Mouse (Mus musculus) cerebellum, adult 2 months (tissue): ENCODE results near the gene Apob. TPM values are rescaled to one million over a fixed set of nuclear protein-coding genes. Genes with fewer than 3 reads are reported as not detected.

Experiments
- DNase-seq, 2 experiments: peaks; one replicate each; pipeline ENCODE4 v3.0.0; 2021
- H3K27ac ChIP-seq: fragments of 200-500 bp; 2 replicates; pipeline ENCODE4 v1.5.1; 2012; ENCODE audit warnings: low read length, control low read depth, inconsistent platforms; ENCODE audit not compliant: insufficient read depth
- H3K27me3 ChIP-seq: fragments of 200-500 bp; 2 replicates; pipeline ENCODE4 v1.6.1; 2012; ENCODE audit warnings: inconsistent platforms, mild to moderate bottlenecking, low read length, moderate library complexity; ENCODE audit not compliant: control insufficient read depth, insufficient read depth
- H3K4me1 ChIP-seq: fragments of 200-500 bp; 2 replicates; pipeline ENCODE4 v1.6.1; 2011; ENCODE audit warnings: low read length; ENCODE audit not compliant: control insufficient read depth, insufficient read depth
- H3K4me3 ChIP-seq: fragments of 200-500 bp; replicated peaks from 2 replicates; pipeline ENCODE3; 2011; ENCODE audit warnings: mild to moderate bottlenecking, low read depth, low read length, control low read depth; ENCODE audit not compliant: insufficient read depth
- CTCF ChIP-seq: fragments of 200-500 bp; IDR thresholded peaks from 2 replicates; pipeline ENCODE4 v1.5.1; 2011; ENCODE audit warnings: low read depth, mild to moderate bottlenecking, control low read depth, low read length, moderate library complexity, borderline replicate concordance; ENCODE audit not compliant: insufficient read depth
- POLR2A ChIP-seq: fragments of 200-500 bp; IDR thresholded peaks from 2 replicates; pipeline ENCODE4 v1.6.1; 2011; ENCODE audit warnings: low read length, control low read depth, borderline replicate concordance; ENCODE audit not compliant: insufficient read depth
- WGBS: fragments of 180-500 bp; shearing (Covaris S2); methylation state at CpG from one replicate; pipeline ENCODE4 v1.1.7; 2018; 5-methylcytosine and 5-hydroxymethylcytosine counted together
- polyA plus RNA-seq: library from polyadenylated mRNA; depleted of rRNA; stranded (reverse); fragments of >200 nt; gene quantifications from 2 replicates; pipeline ENCODE4 v1.2.3, GENCODE M21; 2012; rRNA removed

Apob gene
- 0.02 and 0.08 TPM in 2 replicates for polyA plus RNA-seq

DNA sequence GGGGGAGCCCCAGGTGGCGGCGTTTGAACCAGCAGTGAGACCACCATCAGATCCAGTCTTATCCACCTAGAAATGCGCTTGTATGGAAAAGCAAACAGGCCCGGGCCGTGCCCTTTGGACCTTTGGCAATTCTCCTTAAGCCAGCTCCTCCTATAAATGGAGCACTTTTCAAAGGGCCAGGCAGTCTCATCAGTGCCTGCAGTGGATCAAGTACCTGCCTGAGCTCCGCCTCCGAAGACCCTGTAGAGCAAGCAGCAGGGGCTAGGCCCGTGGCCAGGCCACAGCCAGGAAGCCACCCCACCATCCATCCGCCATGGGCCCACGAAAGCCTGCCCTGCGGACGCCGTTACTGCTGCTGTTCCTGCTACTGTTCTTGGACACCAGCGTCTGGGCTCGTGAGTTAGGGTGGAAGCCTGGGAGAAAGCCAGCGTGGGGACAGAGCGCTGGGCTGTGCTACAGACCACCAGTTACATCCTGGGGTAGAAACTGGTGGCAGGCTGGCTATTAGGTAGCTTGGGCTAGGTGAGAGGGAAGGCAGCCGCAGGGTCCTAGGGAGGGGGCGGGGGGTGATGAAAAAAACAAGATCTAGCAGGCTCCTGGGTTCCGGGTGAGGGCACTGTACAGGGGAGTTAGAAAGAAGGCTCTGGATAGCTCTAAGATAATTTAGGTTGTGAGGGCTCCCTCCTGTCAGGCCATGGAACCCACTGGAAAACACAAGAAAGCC, at the start of gene Apob:
Gene Apob, plus strand, starts transcription at position 183 of the 724 bp plus-strand sequence.
- Histone ChIP-seq H3K4me1 (no peaks in the 10 kb centered on the region), H3K4me3 (no peak within 1 kb of the TSS), H3K27me3 (no peaks in the 10 kb centered on the region), H3K27ac (no peak within 1 kb of the TSS)
- no peak for TF ChIP-seq POLR2A
- no peak for TF ChIP-seq CTCF
- DNase-seq: no peak
- WGBS: 87% methylated on average over 20 of the region's 20 CpGs

GRCm38 (mm10) chr12:7932405-7932920, 45.0 kb upstream of the Apob start:
- DNase-seq: no peak
- Histone ChIP-seq H3K4me1 (no peaks in the 10 kb centered on the region), H3K27ac (no peak overlapping the region), H3K4me3 (no peak overlapping the region), H3K27me3 (no peaks in the 10 kb centered on the region; the same call in 1 of the 2 replicates)
- WGBS: 24% methylated on average over 4 of the region's 4 CpGs
- TF ChIP-seq POLR2A: no peak
- no peak for TF ChIP-seq CTCF

GRCm38 (mm10) chr12:7950098-7950745, 27.2 kb upstream of the Apob start:
- Histone ChIP-seq H3K27me3 (no peaks in the 10 kb centered on the region), H3K27ac (no peak overlapping the region), H3K4me3 (no peak overlapping the region), H3K4me1 (no peaks in the 10 kb centered on the region)
- TF ChIP-seq CTCF: no peak
- TF ChIP-seq POLR2A: no peak
- 91% methylated on average over 9 of the region's 9 CpGs for WGBS
- DNase-seq: no peak

DNA sequence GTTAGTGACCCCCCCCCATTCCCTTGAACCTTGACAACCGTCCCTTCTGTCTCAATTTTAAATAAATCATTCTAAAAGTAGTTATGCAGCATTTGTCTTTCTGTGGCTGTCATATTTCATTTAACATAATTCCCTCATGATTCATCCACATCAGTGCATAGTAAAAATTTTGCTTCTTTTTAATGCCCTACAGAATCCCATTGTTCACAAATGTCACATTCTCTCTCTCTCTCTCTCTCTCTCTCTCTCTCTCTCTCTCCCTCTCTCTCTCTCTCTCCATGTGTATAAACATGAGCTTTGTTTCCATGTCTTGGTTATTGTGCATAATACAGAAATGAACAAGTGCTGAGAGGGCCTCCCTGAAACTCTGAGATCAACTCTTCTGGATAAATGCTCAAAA, 18.6 kb upstream of the Apob start:
- Histone ChIP-seq H3K4me1 (no peaks in the 10 kb centered on the region), H3K27ac (no peak overlapping the region), H3K4me3 (no peak overlapping the region), H3K27me3 (no peaks in the 10 kb centered on the region)
- 46% methylated on average over 1 of the region's 1 CpGs for WGBS
- TF ChIP-seq CTCF (no peak), POLR2A (no peak)
- no peak for DNase-seq

DNA sequence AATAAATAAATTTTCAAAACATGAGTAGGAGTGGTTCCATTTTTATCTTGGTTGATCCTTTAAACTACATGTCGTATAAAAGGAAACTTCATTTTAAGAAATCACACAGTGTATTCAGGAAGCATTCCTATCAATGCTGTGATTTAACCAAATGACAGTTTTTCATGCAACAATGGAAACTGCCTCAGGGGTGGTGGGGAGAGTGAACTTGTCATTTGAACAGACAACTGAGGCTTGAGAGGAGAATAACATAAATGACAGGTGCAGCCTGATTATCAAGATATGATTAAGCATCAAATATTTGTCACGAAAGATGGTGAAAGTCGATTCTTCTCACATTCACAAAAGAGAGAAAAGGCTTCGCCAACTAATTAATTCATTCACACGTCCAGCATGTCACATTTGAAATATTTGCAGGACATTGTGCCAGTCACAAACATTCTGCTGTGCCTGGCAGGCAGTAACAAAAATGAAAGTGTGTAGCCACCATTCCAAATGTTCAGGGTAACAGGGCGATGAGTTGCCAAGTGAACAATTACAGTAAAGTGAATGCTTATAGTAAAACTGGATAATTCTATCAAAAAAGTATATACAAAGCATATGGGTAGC, 18.0 kb upstream of the Apob start:
- WGBS: 16% methylated on average over 6 of the region's 6 CpGs
- DNase-seq: no peak

GRCm38 (mm10) chr12:7962314-7962927, 15.0 kb upstream of the Apob start:
- 73% methylated on average over 5 of the region's 5 CpGs for WGBS
- H3K27me3 ChIP-seq: no peaks in the 10 kb centered on the region
- TF ChIP-seq CTCF (no peak), POLR2A (no peak)
- no peak overlapping the region for H3K27ac ChIP-seq
- H3K4me3 ChIP-seq: no peak overlapping the region
- no peaks in the 10 kb centered on the region for H3K4me1 ChIP-seq
- DNase-seq: no peak

More for the DNA sequence above, 18.0 kb upstream of the Apob start:
- Histone ChIP-seq H3K4me1 (no peaks in the 10 kb centered on the region), H3K27ac (no peak overlapping the region), H3K4me3 (no peak overlapping the region), H3K27me3 (no peaks in the 10 kb centered on the region)
- TF ChIP-seq CTCF (no peak), POLR2A (no peak)

DNA sequence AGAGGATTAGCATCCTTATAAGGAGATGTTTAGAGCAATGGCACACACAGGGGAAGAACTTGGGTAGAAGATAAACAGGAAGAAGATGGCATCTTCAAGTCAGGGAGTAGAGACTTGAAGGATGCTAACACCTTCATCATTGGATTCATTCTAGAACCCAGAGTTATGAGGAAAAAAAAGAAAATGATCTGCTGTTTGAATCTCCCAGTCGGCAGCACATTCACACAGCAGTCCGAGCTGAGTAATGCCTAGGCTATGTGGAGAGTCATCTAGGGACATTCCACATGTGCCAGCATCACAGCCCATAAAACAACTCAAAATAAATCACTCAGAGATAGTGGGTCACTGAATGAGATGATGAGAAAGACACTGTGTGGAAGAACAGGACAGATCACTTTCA, 10.2 kb upstream of the Apob start:
- H3K27me3 ChIP-seq: no peaks in the 10 kb centered on the region
- H3K4me1 ChIP-seq: no peaks in the 10 kb centered on the region
- WGBS: 97% methylated on average over 2 of the region's 2 CpGs
- TF ChIP-seq CTCF: no peak
- TF ChIP-seq POLR2A: no peak
- H3K27ac ChIP-seq: no peak overlapping the region
- DNase-seq: no peak
- no peak overlapping the region for H3K4me3 ChIP-seq

- Histone ChIP-seq H3K27me3 (no peaks in the 10 kb centered on the region), H3K4me1 (no peaks in the 10 kb centered on the region), H3K27ac (no peak overlapping the region), H3K4me3 (no peak overlapping the region)
- TF ChIP-seq CTCF (no peak), POLR2A (no peak)
- WGBS: 65% methylated on average over 2 of the region's 2 CpGs
- DNase-seq: no peak
These were observed 7.1 kb upstream of the Apob start for GRCm38 (mm10) chr12:7970301-7970700.
